Mouse (Mus musculus) spleen, adult 2 months (tissue): Measurements from ENCODE around the gene Atp6v0d1.

Experiments
- CTCF ChIP-seq: fragments of 200-500 bp; IDR thresholded peaks from 2 replicates; pipeline ENCODE4 v1.5.1; 2011; ENCODE audit warnings: mild to moderate bottlenecking, inconsistent platforms; ENCODE audit not compliant: insufficient read depth, insufficient read length, insufficient replicate concordance; ENCODE audit errors: extremely low read depth
- POLR2A ChIP-seq: fragments of 200-500 bp; IDR thresholded peaks from 2 replicates; pipeline ENCODE4 v1.6.1; 2011; ENCODE audit warnings: low read depth, low read length, inconsistent platforms

- TF ChIP-seq CTCF (no peak), POLR2A (no peak)
Observed at GRCm38 (mm10) chr8:105481013-105481412, 84.8 kb downstream of the Atp6v0d1 start.
